Mouse (Mus musculus) myocyte (in vitro differentiated cells): Measurements from ENCODE around the gene Tubb3.

Experiments
- CEBPB ChIP-seq: IDR thresholded peaks from 2 replicates; pipeline ENCODE4 v1.6.1; 2011; ENCODE audit warnings: mild to moderate bottlenecking, moderate library complexity; ENCODE audit not compliant: poor library complexity, insufficient read depth, severe bottlenecking
- E2F4 ChIP-seq: IDR thresholded peaks from one replicate; pipeline ENCODE4 v1.6.1; 2011; ENCODE audit warnings: mild to moderate bottlenecking, control low read depth, moderate library complexity; ENCODE audit not compliant: insufficient read depth
- POLR2A ChIP-seq: IDR thresholded peaks from one replicate; pipeline ENCODE4 v1.6.1; 2011; ENCODE audit warnings: low read depth, mild to moderate bottlenecking, control low read depth, moderate library complexity; ENCODE audit not compliant: insufficient read length
- SRF ChIP-seq: IDR thresholded peaks from one replicate; pipeline ENCODE4 v1.6.1; 2011; ENCODE audit warnings: low read depth; ENCODE audit not compliant: control insufficient read depth, insufficient read length

GRCm38 (mm10) chr8:123410049-123410587 is 1.1 kb upstream of the Tubb3 start:
- TF ChIP-seq SRF (no peak), POLR2A (no peak), E2F4 (no peak), CEBPB (no peak)
